Mouse (Mus musculus): Measurements from ENCODE around the gene Steap3.

Gene Steap3

DNA sequence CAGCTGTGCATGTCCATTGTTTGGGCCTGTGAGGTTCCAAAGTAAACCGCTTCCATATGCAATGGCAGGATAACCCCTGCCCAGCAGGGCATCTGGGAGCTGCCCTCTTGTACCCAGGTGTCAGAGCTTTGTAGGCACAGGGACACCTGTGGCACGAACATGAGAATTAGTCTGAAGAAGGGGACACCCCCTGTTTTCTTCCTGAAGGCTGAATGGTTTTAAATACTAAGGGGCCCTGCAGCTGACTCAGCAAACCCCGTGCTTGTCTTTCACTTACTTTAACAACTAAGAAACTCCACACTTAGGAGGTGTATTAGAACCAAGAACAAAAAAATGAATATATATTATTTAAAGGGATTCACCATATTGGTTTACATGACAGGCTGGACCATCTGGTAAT, 74.4 kb downstream of the Steap3 start:
- no peak for DNase-seq (ENCODE audit: low spot score in 2 of 2)

DNA sequence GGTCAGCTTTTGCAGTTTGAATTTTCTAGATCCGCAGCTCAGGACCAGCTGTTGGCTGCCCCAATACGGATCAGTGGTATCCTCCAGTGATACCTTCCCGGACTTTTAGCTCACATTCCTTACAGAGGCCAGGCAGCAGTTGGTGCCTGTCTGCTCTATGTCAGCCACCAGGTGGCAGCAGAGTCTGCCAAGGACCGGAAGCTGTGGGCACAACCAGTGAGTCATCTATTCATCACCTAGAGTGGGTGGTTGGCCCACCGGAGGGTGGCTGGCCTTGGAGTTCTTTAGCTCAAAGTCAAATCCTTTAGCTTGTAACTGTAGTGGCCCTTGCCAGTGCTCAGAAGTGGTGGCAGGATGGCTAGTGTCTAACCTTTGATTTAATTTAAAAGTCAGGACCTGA, 75.3 kb downstream of the Steap3 start:
- peak; percentile 73 to 78 for DNase-seq (ENCODE audit: low spot score in 2 of 2)

GRCm38 (mm10) chr1:120196724-120197123, 75.8 kb downstream of the Steap3 start:
- DNase-seq (ENCODE audit: low spot score in 2 of 2), result no peak

DNA sequence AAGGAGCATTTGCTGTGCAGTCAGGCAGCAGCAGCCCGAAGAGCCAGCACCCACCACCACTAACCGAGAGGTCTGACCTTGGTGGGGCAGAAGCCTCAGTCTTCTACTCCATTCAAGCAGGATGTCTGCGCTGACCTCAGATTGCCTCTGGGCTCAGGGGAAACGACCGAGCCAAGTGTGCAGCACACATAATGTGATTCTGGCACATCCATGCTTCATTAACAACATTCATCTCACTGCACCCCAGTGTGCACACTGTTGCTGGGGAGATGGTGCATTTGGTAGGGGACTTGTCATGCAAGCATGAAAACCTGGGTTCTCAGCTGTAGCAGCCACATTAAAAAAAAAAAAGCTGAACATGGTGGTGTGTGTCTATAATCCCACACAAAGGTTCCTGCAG, 76.6 kb downstream of the Steap3 start:
- DNase-seq (ENCODE audit: low spot score in 2 of 2), result no peak

DNA sequence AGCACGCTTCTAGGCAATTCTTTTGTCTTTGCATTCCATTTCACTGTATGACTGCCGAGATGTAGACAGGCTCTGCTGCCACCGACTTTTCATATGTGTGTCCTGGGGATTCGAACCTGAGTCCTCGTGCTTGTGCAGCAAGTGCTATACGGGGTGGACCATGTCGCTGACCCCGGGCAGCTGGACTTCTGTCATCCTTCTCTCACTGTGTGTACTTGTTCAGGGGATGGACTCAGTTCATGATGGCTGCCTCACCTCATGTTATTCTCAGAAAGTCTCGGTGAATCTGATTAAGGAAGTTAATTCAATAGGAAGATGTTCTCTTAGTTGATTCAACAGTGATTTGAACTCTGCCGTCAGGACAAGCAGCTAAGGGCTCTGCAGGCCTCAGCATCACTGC, 78.9 kb downstream of the Steap3 start:
- no peak for DNase-seq (ENCODE audit: low spot score in 2 of 2)

GRCm38 (mm10) chr1:120192321-120192720, 80.2 kb downstream of the Steap3 start:
- DNase-seq (ENCODE audit: low spot score in 2 of 2), result no peak

DNA sequence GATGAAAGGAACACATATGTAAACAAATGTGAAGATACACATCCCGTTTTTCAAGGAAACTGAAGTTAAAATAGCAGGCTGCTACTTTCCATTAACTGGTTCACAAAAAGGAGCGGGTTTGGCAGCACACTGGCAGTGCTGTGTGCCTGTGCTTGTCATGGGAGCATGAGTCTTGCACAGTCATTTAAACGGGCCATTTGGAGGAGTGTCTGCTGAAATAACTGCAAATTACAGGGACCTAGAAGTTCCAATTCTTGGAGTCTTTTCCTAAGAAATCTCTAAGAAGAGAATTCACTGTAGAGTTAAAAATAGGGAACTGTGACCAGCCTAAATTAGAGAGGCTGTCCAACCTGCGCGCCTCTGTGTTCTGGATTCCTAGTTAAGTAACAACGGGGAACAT, 81.6 kb downstream of the Steap3 start:
- DNase-seq (ENCODE audit: low spot score in 2 of 2), result peak; percentile 17 to 63

- no peak for DNase-seq (ENCODE audit: low spot score in 2 of 2)
Measured at GRCm38 (mm10) chr1:120190300-120190699, 82.2 kb downstream of the Steap3 start.

DNA sequence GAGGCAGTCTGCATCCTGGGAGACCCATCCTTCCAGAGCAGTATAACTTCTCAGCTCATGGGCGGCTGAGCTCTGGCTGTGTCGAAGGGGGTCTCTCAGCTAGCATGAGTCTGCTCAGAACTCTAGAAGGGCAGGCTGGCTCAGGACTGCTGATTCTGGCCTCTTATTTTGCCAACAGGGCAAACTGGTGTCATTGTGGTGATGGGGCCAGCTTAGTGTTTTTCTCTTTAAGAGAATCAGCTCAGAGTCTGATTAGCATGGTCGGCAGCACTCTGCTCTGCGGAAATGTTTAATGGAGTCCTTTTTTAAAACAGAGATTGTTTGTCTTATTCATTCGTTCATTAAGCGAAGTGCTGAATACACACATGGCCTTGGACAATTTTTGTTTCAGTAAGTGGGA, 83.3 kb downstream of the Steap3 start:
- peak in 1 of 2 experiments; percentile 23 for DNase-seq (ENCODE audit: low spot score in 2 of 2)

DNA sequence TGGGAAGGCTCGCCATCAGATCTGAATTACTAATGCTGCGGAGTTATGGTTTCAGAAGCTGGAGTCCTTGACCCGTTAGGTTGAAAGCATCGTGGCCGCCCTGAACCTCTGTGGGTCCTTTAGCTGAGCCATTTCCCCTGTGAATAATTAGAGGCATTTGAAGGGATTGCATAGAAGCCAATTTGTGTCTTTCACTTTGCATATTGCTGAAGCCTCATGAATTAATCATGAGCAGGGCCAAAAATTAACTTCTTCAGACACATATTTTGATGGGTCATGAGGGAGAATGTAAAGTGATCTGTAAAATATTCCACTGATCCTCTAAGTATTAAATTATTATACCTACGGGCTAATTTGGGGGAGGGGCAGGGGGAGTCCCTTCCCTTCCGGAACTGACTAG, 85.4 kb downstream of the Steap3 start:
- DNase-seq (ENCODE audit: low spot score in 2 of 2), result no peak

- DNase-seq (ENCODE audit: low spot score in 2 of 2), result no peak
Measured at GRCm38 (mm10) chr1:120186655-120187054, 85.8 kb downstream of the Steap3 start.

DNA sequence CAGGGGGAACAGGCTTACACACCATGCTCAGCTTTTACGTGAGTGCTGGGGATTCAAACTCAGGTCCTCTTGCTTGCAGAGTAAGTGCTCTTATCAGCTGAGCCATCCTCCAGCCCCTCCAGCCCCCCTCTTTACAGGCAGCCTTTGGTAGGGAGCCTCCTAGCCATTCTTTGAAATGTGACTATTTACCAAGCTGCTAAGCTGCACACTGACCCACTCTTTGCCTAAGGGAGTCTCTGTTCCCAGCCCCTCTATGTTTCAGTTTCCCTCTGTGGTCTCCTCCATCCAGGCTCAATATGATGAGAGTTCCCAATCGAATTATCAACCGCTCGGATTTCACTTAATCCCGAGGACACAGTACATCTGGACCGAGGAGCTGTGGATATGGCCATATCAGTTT, 86.3 kb downstream of the Steap3 start:
- no peak for DNase-seq (ENCODE audit: low spot score in 2 of 2)

DNA sequence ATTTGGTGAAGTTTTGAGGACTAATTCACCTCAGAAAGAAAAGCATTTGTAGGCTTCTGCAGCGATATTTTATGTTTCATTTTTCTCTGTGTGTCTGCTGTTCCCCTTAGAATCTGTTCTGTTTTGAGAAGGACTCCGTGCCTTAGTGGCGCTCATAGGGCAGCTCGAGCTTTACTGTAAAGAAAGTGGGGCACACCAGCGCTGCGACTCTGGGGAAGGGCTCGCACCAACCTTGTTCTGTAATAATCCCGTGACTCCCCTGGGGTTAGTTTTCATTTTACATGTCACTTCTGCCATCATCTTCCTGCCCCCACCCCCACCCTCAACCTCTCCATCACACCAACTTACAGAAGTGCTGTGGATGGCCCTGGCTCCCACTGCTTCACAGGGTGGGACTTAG, 95.4 kb downstream of the Steap3 start:
- no peak for DNase-seq (ENCODE audit: low spot score in 2 of 2)

DNA sequence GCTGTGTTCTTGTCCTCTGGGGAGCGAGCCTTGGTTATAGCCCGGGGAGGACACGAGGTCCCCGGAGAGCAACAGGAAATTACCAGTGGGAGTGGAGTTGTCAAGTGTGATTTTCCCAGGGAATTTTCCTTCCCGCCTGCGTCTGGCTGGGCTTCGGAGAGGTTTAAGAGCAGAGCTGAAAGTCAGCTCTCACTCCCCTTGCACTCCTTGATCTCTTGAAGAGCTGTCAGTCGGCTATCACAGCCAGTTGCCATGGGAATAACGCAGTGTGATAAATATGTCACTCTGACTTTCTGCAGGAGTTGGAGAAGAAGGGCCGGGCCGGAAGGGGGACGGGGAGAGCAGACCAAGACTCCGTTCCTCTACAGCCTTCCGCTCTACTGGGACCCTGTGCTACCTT, 96.2 kb downstream of the Steap3 start:
- no peak for DNase-seq (ENCODE audit: low spot score in 2 of 2)

- no peak for DNase-seq (ENCODE audit: low spot score in 2 of 2)
Measured at GRCm38 (mm10) chr1:120174991-120175390, 97.5 kb downstream of the Steap3 start.

- no peak for DNase-seq (ENCODE audit: low spot score in 2 of 2)
Measured at GRCm38 (mm10) chr1:120171819-120172521, 100.5 kb downstream of the Steap3 start.

- DNase-seq (ENCODE audit: low spot score in 2 of 2), result no peak
Measured at GRCm38 (mm10) chr1:120170307-120170706, 102.2 kb downstream of the Steap3 start.

DNA sequence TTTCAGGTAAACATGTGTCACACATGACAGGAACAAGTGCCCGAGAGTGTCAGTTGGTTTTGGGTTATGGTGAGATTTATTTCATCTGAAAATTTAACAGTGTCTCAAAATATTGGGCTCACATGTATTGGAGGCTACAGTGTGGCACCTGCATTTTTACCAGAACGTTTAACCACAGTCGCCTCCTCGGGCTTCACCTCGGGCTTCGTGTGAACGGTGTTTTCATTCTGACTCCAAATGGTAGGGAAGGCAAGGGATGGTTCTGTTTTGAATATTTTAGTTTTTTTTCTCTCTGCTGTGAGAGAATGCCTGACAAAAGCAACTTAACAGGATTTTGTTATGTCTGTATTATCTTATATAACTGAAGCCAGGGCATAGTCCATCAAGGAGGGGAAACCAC, 103.8 kb downstream of the Steap3 start:
- no peak for DNase-seq (ENCODE audit: low spot score in 2 of 2)

DNA sequence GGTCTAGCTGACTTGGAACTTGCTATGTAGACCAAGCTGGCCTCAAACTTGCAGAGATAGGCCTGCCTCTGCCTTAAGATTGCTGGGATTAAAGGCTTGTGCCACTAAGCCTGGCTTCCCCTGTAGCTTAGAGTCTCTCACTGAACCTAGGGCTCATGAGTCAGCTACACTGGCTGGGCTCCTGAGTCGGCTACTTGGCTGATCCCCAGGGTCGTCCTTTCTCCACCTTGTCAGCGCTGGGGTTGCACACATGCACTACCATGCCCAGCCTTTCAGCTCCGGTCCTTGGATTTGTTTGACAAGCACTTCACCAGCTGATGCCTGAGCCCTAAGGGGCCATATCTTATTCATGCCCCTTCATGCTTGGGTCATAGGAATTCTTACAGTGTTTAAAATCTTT, 104.5 kb downstream of the Steap3 start:
- DNase-seq (ENCODE audit: low spot score in 2 of 2), result no peak

DNA sequence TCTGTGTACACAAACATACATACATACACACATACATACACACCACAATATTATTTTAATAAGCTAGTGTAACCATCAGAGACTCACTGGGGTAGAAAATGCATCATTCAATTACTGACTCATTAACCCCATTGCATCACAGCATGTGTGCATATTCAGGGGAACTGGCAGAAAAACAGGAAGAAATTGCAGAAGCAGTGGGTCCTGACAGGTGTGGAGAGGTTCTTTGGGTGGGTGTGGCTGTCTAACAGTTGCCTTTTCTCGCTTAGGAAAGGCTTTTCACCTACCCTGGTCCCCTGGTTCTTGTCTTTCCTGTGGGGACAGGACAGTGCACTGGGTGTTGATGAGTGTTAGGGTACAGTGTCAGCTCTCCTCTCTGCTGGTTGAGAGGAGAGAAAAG, 109.9 kb downstream of the Steap3 start:
- no peak for DNase-seq (ENCODE audit: low spot score in 2 of 2)

DNA sequence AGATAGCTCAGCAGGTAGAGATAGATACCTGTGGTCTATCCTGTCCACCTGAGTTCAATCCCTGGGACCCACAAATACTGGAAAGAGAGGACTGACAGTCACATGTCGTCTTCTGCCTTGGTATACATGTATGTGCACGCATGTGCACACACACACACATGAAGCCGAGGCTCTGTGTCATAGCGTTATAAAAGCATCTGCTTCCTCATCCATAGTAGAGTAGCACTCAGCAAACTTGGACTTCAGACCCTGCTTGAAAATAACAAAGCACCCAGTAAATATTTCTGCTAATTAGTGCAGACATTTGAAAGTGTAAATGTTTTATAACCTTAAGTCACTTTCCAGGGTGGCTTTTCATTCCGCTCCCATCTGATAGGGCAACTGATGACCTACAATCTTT, 111.0 kb downstream of the Steap3 start:
- no peak for DNase-seq (ENCODE audit: low spot score in 2 of 2)

GRCm38 (mm10) chr1:120158474-120159127, 113.9 kb downstream of the Steap3 start:
- DNase-seq (ENCODE audit: low spot score in 2 of 2), result no peak

- DNase-seq (ENCODE audit: low spot score in 2 of 2), result no peak
Measured at GRCm38 (mm10) chr1:120155325-120155724, 117.2 kb downstream of the Steap3 start.

GRCm38 (mm10) chr1:120154232-120154631, 118.3 kb downstream of the Steap3 start:
- DNase-seq (ENCODE audit: low spot score in 2 of 2), result no peak

All from right cerebral cortex, postnatal 36 days (tissue).